Mouse (Mus musculus): ENCODE measurements around the gene Fuca1.

GRCm38 (mm10) chr4:135888448-135889057, 32.0 kb upstream of the Fuca1 start:
- TF ChIP-seq CTCF (conservative IDR thresholded peaks at IDR 0.05; ENCODE audit: insufficient read depth, insufficient read length, low read depth, low read length) (no peak), POLR2A (IDR thresholded peaks at IDR 0.05; ENCODE audit: low read depth, low read length) (no peak)
